Mouse (Mus musculus) spleen, adult 2 months (tissue): ENCODE data around the gene BC051665. TPM values are rescaled to one million over a fixed set of nuclear protein-coding genes. Genes with fewer than 3 reads are reported as not detected.

Source experiments
- DNase-seq, 2 experiments: peaks; one replicate each; pipeline versions ENCODE4 v3.0.0 to v3.0.0-alpha.2; 2012 to 2021; ENCODE audit warnings: low spot score in 2 of 2, low read depth in 1 of 2
- H3K27ac ChIP-seq: fragments of 200-500 bp; 2 replicates; pipeline ENCODE4 v1.5.1; 2012; ENCODE audit warnings: low read length, inconsistent platforms; ENCODE audit not compliant: insufficient read depth
- H3K27me3 ChIP-seq: fragments of 200-500 bp; 2 replicates; pipeline ENCODE4 v1.6.1; 2012; ENCODE audit warnings: mild to moderate bottlenecking, moderate library complexity, low read length, inconsistent platforms; ENCODE audit not compliant: control insufficient read depth, insufficient read depth
- H3K36me3 ChIP-seq: fragments of 200-500 bp; 2 replicates; pipeline ENCODE4 v1.6.1; 2012; ENCODE audit warnings: mild to moderate bottlenecking, low read length, inconsistent platforms; ENCODE audit not compliant: control insufficient read depth, insufficient read depth
- H3K4me1 ChIP-seq: fragments of 200-500 bp; 2 replicates; pipeline ENCODE4 v1.6.1; 2011; ENCODE audit warnings: inconsistent platforms; ENCODE audit not compliant: control insufficient read depth, insufficient read depth, insufficient read length
- H3K4me3 ChIP-seq: fragments of 200-500 bp; 2 replicates; pipeline ENCODE4 v1.5.1; 2011; ENCODE audit warnings: mild to moderate bottlenecking, inconsistent platforms; ENCODE audit not compliant: insufficient read depth, insufficient read length; ENCODE audit errors: extremely low read depth
- CTCF ChIP-seq: fragments of 200-500 bp; IDR thresholded peaks from 2 replicates; pipeline ENCODE4 v1.5.1; 2011; ENCODE audit warnings: mild to moderate bottlenecking, inconsistent platforms; ENCODE audit not compliant: insufficient read depth, insufficient read length, insufficient replicate concordance; ENCODE audit errors: extremely low read depth
- POLR2A ChIP-seq: fragments of 200-500 bp; IDR thresholded peaks from 2 replicates; pipeline ENCODE4 v1.6.1; 2011; ENCODE audit warnings: low read depth, low read length, inconsistent platforms
- WGBS: fragments of 180-500 bp; shearing (Covaris S2); methylation state at CpG from one replicate; pipeline ENCODE4 v1.1.7; 2018; 5-methylcytosine and 5-hydroxymethylcytosine counted together
- polyA plus RNA-seq: library from polyadenylated mRNA; depleted of rRNA; stranded (reverse); fragments of >200 nt; gene quantifications from 2 replicates; pipeline ENCODE4 v1.2.3, GENCODE M21; 2012

Gene BC051665
- polyA plus RNA-seq, 1 experiment: not detected

DNA sequence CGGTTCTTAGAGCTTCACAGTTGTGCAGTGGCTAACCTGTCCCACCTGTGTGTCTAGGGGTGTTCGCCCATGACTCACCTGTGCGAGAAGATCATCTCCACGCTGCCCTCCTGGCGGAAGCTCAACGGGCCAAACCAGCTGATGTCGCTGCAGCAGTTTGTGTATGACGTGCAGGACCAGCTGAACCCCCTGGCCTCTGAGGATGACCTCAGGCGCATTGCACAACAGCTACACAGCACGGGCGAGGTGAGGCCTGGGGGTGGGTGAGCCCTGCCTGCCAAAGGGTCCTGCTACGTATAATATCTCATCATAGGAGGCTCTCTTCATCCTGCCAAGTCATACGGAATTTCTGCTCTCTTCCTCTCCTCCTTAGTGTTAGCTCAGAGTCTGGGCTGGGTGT, 28.9 kb downstream of the BC051665 start:
- 91% methylated on average over 13 of the region's 13 CpGs for WGBS
- H3K4me3 ChIP-seq: no peak overlapping the region
- TF ChIP-seq POLR2A (no peak), CTCF (no peak)
- H3K4me1 ChIP-seq: no peaks in the 10 kb centered on the region
- no peak for DNase-seq
- H3K36me3 ChIP-seq: no peaks in the 10 kb centered on the region
- no peak overlapping the region for H3K27ac ChIP-seq
- H3K27me3 ChIP-seq: no peaks in the 10 kb centered on the region

DNA sequence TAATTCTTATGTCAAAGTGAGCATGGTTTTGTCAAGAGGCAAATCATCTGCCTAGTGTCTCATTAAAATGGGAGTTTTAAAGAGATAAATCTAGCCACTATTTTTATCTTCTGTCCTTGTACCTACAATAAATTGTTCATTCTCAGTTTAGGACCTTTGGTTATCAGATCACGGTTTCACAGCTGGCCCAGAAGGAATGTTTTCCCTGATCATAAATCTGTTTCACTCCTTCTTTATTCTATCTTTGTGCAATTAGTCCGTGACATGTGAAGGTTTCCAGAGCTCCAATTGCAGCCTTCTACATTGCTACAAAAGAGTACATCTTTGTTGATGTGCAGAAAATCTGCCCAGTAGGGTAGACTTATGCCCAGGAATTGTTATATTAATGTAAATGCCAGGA, 30.9 kb downstream of the BC051665 start:
- 85% methylated on average over 2 of the region's 2 CpGs for WGBS
- Histone ChIP-seq H3K27ac (no peak overlapping the region), H3K36me3 (no peaks in the 10 kb centered on the region), H3K4me1 (no peaks in the 10 kb centered on the region), H3K4me3 (no peak overlapping the region), H3K27me3 (no peaks in the 10 kb centered on the region)
- TF ChIP-seq CTCF (no peak), POLR2A (no peak)
- no peak for DNase-seq

DNA sequence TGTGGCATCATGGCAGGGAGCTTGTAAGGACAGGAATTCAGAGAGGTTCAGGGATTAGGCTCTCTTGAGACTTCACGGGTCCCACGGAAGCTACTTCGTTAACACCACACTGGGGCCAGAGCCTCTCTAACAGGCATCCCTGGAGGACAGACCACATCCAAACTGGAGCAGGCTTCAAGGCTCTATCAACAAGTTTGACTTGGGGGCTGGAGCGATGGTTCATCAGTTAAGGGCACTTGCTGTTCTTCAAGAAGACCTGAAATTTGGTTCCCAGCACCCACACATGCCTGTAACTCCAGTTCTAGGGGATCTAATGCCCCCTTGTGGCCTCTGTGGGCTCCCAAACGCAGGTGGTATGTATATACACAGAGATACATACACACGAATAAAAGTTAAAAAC, 32.9 kb downstream of the BC051665 start:
- no peak overlapping the region for H3K27ac ChIP-seq
- no peaks in the 10 kb centered on the region for H3K36me3 ChIP-seq
- H3K27me3 ChIP-seq: no peaks in the 10 kb centered on the region
- WGBS: 96% methylated on average over 6 of the region's 6 CpGs
- no peaks in the 10 kb centered on the region for H3K4me1 ChIP-seq
- DNase-seq: no peak
- H3K4me3 ChIP-seq: no peak overlapping the region
- no peak for TF ChIP-seq CTCF
- TF ChIP-seq POLR2A: no peak

GRCm38 (mm10) chr13:60750930-60751329, 35.2 kb downstream of the BC051665 start:
- Histone ChIP-seq H3K27ac (no peak overlapping the region), H3K36me3 (no peaks in the 10 kb centered on the region), H3K27me3 (no peaks in the 10 kb centered on the region), H3K4me1 (no peaks in the 10 kb centered on the region), H3K4me3 (no peak overlapping the region)
- TF ChIP-seq POLR2A (no peak), CTCF (no peak)
- WGBS: 91% methylated on average over 7 of the region's 7 CpGs
- DNase-seq: no peak

DNA sequence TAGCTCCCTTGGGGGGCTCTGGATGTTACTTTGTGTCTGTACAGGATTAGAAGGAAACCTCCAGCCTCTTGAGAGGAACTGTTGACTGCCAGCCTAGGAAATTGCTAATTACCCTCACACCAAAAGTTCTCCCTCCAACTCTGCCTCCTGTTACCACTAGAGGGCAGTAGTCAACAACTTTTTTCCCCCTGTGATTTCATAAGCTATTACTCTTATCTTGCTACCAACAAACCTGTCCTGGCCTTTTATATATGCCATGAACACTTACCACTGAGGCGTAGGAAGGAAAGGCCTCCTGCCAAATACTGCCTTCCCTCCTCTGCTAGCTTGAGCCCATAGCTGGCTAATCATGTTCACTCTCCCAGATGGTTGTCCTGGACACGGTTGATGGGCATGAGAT, 37.6 kb downstream of the BC051665 start:
- H3K4me3 ChIP-seq: no peak overlapping the region
- TF ChIP-seq POLR2A (no peak), CTCF (no peak)
- H3K27me3 ChIP-seq: no peaks in the 10 kb centered on the region
- no peak overlapping the region for H3K27ac ChIP-seq
- DNase-seq: no peak
- no peaks in the 10 kb centered on the region for H3K36me3 ChIP-seq
- 90% methylated on average over 2 of the region's 2 CpGs for WGBS
- H3K4me1 ChIP-seq: no peaks in the 10 kb centered on the region

DNA sequence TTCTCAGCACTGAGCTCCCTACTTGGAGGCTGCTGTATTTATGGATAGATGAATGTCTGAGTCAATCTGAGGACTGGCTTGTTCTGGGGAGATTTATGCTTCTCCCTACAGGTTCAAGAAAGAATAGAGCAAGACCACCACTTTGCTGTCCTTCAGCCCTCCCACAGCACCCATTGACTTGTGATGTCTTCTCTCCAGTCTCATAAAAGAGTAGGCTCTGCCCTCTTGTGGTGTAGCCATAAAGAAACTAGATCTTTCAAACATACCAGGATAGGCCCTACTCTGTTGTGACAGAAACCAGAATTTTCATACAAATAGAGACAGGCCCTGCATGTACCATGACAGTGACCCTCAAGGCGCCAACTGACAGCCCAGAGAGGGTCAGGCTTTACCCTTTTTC, 39.0 kb downstream of the BC051665 start:
- Histone ChIP-seq H3K4me3 (no peak overlapping the region), H3K27ac (no peak overlapping the region), H3K27me3 (no peaks in the 10 kb centered on the region), H3K4me1 (no peaks in the 10 kb centered on the region), H3K36me3 (no peaks in the 10 kb centered on the region)
- DNase-seq: no peak
- TF ChIP-seq CTCF (no peak), POLR2A (no peak)
- 79% methylated on average over 1 of the region's 1 CpGs for WGBS

- no peak overlapping the region for H3K4me3 ChIP-seq
- H3K36me3 ChIP-seq: no peaks in the 10 kb centered on the region
- no peaks in the 10 kb centered on the region for H3K27me3 ChIP-seq
- H3K27ac ChIP-seq: no peak overlapping the region
- DNase-seq: no peak
- 45% methylated on average over 1 of the region's 1 CpGs for WGBS
- no peaks in the 10 kb centered on the region for H3K4me1 ChIP-seq
- TF ChIP-seq CTCF (peak; percentile 15; the same call in 1 of the 2 replicates), POLR2A (no peak)
Measured at GRCm38 (mm10) chr13:60746271-60746670, 39.9 kb downstream of the BC051665 start.

DNA sequence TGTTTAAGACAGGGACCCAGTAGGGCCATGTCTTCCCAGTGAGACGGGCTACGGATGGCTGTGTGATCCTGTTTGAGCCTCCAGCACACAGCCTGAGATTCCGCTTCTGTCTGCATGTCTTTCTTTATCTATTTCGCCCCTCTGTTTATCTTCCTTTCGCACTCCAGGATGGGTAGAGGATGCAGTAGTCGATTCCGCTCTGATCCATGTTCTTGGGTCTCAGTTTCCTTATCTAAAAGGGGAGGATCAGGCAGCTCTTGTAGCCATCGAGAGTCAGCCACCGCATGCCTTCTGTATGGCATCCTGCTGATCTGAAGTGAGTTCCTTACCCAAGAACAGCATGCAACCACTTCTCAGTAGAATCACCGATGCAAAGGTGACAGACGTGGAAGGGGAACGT, 40.8 kb downstream of the BC051665 start:
- WGBS: 90% methylated on average over 12 of the region's 12 CpGs
- no peak overlapping the region for H3K4me3 ChIP-seq
- no peak overlapping the region for H3K27ac ChIP-seq
- no peaks in the 10 kb centered on the region for H3K36me3 ChIP-seq
- H3K4me1 ChIP-seq: no peaks in the 10 kb centered on the region
- DNase-seq: no peak
- H3K27me3 ChIP-seq: no peaks in the 10 kb centered on the region
- TF ChIP-seq CTCF: no peak
- TF ChIP-seq POLR2A: no peak
